Mouse (Mus musculus) mouse trophoblast stem cell (cell line): Measurements from ENCODE around the gene Rae1.

Experiments
- in situ Hi-C, 2 experiments: fragments of 300-500 bp; cut with MseI, MboI; formaldehyde crosslinking; loops; 2 replicates in 1 of 2; 3 replicates in 1 of 2; pipeline ENCODE4 v1.15.1; 2025

Rae1 gene

DNA sequence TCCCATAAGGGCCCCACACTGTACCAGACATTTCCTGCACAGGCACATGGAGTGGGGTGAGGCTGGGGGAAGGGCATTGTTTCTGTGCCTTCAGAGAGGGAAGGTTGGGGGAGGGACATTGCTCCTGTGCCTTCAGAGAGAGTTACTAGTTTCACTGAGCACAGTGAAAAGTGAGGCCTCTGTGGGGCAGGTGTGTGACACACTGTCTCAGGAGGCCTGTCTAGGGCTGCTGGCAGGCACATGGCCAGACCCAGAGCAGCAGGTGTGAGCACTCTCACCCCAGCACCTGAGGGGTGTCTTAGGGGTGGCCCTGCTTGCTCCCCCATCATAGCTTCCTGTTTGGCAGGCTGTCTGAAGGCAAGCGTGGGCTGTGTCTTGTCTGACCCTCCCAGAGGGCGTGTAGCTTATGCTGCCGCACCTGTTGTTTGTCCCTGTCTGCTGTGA, 26.8 kb downstream of the Rae1 start:
- in situ Hi-C loops, result no loop called here

- in situ Hi-C loops, result no loop called here
Observed at GRCm38 (mm10) chr2:173027169-173027823, 27.4 kb downstream of the Rae1 start.

- in situ Hi-C loops, result no loop called here
Observed at GRCm38 (mm10) chr2:173027824-173028495, 28.0 kb downstream of the Rae1 start.

DNA sequence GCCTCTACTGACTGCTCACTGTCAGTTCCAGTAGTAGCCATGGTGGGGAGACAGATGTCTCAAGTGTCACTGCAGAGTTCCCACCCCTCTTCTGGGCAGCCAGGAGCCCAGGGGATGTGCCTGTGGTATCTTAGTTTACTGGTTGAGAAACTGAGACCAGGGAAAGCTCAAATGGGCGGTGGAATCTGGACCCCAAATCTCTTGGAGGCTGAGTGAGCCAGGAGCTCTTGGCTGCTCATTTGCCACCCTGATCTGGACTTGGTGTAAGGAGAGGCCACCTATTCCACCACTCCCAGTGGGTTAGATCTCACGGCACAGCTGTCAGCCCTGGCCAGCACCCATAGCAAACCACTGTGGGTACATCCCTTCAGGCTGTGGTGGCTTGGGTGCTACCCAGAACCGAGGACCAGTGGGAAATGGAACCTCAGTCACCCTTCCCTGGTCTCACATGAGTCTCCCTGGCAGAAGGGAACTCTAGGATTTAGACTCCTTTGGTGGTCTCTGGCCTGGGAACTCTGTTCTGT, 28.7 kb downstream of the Rae1 start:
- in situ Hi-C loops, result no loop called here

DNA sequence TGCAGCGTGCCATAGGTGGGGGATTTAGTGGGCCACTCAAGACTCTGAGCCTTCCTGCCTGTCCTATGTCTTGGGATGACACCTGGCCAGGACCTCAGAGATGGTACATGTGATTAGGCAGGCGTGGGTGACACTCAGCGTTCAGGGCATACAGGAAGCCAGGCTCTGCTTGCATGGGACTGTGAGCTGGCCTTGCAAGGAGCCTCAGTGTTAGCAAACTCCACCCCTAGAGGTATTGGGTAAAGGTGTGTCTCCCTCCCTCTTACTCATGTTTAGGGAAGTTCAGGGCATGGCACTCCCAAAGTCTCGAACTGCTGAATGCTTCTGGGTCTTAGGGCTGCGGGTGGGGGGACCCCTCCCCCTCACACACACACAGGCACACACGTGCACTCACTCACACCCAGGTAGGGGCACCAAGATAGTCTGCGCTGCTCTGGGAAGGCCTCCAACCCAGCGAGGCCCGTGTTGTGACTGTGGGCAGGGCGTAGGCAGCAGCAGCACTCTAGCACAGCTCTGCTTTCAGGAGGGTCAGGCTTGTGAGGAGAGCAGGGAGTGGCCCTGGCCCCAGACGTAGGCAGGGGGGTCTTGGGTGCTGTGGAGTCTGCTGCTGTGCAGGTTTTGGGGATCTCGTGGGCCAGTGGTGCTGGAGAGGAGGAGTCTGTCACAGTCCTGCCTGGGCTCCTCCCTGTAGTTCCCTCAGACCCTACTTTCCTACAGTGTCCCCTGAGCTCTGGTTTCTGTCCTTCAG, 30.8 kb downstream of the Rae1 start:
- in situ Hi-C loops, result no loop called here

DNA sequence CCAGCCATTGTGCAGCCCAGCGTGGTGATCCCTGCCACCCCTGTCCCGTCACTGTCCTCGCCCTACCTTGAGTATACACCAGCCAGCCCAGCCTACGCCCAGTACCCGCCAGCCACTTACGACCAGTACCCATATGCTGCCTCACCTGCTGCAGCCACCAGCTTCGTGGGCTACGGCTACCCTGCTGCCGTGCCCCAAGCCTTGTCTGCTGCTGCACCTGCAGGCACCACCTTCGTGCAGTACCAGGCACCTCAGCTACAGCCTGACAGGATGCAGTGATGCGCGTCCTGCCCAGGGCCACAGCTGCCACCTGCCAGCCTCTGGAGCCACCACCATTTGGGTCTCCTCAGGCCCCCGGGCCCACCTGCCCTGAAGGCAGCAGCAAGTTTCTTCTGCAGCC, 33.6 kb downstream of the Rae1 start:
- in situ Hi-C loops, result no loop called here

- in situ Hi-C loops, result no loop called here
Observed at GRCm38 (mm10) chr2:173034998-173035397, 35.1 kb downstream of the Rae1 start.

DNA sequence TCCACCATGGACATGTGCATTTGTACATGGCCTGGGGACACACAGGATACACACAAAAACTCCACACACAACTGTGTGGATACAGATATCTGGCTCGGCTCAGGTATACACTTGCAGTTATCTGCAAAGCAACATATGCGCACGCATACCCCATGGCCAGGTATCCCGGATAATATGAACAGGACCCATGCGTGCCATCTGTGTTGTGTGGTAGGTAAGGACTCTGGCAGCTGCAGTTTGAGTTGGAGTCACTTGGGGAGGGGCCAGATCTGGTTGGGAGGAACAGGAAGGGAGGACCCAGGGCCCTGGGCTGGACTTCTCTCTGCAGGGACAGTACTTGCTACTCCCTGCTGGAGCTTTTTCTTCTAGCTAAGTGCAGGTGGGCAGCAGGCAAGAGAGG, 35.7 kb downstream of the Rae1 start:
- in situ Hi-C loops, result no loop called here

DNA sequence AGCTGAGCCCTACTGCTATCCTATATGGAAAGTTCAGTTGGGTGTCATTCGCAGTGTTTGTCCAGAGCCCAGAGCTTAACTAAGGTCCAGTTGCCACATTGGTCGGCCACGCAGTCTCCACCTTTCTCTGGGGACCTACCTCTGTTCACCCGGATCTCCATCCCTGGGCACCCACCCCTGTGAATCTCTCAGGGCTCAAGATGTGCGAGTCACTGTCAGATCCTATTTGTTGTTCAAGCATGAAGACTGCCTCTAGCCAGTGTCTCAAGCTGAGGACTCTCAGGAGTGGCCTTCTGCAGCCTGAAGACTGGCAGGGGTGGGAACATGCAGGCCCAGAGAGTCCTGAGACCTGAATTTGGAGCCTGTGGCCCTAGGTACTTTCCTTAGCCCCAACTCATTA, 36.1 kb downstream of the Rae1 start:
- in situ Hi-C loops, result no loop called here

- in situ Hi-C loops, result no loop called here
Observed at GRCm38 (mm10) chr2:173036611-173037010, 36.7 kb downstream of the Rae1 start.

DNA sequence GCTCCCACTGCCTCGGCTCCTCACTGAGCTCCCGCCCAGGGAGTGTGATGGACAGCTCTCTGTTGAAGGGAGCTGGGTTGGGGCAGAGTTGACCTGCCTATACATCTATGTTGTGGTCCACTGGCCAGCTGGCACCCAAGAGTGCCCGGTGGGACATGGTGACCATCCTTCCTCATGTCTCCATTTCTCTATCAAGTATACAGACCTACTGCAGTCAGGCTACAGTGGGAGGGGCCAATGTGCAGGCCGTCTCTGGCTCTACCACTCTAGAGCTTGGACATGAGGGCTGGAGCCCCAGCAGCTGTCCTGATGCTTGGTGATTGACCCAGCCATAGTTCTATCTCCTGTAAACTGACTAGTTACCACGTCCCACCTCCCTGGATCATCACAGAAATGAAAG, 37.4 kb downstream of the Rae1 start:
- in situ Hi-C loops, result no loop called here

GRCm38 (mm10) chr2:173037827-173038607, 38.1 kb downstream of the Rae1 start:
- in situ Hi-C loops, result no loop called here

DNA sequence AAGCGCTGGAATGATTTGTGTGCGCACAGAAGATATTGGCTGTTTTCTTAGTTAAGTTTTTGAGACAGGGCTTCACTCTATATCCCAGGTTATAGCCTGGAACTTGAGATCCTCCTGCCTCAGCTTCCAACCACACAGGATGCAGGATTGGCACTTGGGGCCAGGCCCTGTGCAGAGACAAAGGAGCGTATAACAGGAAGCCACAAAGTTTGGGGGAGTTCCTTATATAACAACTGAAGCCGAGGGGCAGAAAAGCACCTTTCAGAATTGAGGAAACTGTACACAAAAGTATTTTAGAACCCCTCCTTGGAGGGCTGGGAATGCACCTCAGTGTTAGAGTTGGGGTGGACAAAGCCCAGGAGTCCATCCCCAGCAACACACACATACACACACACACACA, 39.1 kb downstream of the Rae1 start:
- in situ Hi-C loops, result no loop called here

- in situ Hi-C loops, result loop anchor here in 1 of 2 experiments (5.0 kb wide), 1 partner anchor 36 kb away; no protein-coding TSS in a partner anchor
Observed at GRCm38 (mm10) chr2:173040803-173041202, 40.9 kb downstream of the Rae1 start.

DNA sequence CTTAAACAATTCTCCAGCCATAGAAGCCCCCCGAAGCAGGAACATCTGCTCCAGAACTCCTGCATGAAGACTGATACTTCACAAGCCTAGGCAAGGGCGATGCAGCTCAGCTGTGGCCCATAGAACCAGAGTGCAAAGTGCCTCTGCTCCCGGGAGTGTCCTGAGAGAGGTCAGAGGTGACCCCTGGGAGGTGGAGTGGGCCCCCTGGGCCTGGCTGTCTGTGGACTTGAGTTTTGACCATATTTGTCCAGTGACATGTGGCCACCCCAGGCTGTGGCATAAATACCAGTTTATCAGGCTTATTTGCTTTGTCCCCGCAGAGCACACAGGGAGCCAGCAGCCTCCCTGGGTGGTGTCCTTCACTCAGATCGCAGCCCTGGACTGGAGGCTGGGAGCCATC, 41.3 kb downstream of the Rae1 start:
- in situ Hi-C loops, result loop anchor here in 1 of 2 experiments (5.0 kb wide), 1 partner anchor 36 kb away; no protein-coding TSS in a partner anchor

- in situ Hi-C loops, result loop anchor here in 1 of 2 experiments (5.0 kb wide), 1 partner anchor 35 kb away; no protein-coding TSS in a partner anchor
Observed at GRCm38 (mm10) chr2:173041893-173042292, 42.0 kb downstream of the Rae1 start.

DNA sequence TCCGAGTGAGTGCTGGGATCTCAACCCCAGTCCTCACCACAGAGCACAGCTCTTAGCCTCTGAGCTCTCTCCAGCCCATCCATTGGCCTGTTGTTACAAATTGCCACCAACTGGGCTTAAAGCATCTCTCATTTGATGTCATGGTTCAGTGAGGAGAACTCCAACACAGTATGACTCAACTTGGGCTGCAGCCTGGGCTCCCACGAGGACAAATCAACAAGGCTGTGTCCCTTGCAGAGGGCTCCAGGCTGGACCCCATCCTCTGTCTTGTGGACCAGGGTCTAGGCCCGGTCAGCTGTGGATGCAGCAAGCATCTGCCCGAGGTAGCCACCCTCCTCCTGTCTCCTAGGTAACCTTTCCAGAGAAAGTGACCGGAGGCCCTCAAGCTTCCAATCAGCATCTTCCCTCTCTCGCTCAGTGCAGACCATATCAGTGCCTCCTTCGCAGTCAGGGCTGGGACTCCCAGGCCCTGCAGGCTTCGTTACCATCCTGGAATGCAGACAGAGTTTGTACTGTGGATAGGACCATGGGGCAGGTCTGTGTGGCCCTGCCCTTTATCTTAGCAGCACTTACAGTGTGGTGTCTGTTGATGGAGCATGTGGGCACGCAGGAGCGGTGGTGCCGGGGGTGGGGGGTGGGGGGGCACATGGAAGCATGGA, 42.7 kb downstream of the Rae1 start:
- in situ Hi-C loops, result loop anchor here in 1 of 2 experiments (5.0 kb wide), 1 partner anchor 35 kb away; no protein-coding TSS in a partner anchor

- in situ Hi-C loops, result loop anchor here in 1 of 2 experiments (5.0 kb wide), 1 partner anchor 33 kb away; no protein-coding TSS in a partner anchor
Observed at GRCm38 (mm10) chr2:173044198-173044970, 44.5 kb downstream of the Rae1 start.

DNA sequence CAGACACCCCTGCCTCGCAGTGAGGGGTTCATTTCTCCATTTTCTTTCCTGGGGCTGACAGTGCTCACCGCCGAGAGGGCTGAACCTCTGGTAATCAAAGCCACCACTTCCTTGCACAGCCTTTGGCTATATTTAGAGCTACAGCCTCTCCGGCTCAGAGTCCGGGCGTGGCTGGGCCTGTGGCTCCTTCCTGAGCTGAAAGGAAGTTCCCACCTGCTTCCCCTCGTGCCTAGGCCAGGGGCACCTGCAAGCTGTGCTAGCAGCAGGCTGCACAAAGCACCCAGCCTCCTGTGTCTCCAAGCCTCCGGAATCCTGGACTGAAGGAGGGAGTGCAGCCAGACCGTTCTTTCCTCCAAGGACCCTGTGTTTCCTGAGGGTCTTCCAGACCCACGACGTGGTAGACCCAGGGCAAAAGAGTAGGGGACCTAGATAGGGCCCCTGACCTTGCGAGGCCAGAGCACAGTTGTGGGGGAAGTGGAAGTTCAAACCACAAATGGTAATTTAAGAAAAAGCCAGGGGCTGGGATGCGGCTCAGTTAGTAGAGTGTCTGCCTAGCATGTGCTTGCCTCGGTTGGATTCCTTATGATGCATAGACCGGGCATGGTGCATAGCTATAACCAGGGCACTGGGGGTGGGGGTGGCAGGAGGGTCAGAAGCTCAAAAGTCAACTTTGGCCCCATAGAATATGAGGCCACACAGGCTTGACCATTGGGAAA, 46.8 kb downstream of the Rae1 start:
- in situ Hi-C loops, result no loop called here
